8 mouse cellular contexts compared by ENCODE assay signal in the genomic region with DNA sequence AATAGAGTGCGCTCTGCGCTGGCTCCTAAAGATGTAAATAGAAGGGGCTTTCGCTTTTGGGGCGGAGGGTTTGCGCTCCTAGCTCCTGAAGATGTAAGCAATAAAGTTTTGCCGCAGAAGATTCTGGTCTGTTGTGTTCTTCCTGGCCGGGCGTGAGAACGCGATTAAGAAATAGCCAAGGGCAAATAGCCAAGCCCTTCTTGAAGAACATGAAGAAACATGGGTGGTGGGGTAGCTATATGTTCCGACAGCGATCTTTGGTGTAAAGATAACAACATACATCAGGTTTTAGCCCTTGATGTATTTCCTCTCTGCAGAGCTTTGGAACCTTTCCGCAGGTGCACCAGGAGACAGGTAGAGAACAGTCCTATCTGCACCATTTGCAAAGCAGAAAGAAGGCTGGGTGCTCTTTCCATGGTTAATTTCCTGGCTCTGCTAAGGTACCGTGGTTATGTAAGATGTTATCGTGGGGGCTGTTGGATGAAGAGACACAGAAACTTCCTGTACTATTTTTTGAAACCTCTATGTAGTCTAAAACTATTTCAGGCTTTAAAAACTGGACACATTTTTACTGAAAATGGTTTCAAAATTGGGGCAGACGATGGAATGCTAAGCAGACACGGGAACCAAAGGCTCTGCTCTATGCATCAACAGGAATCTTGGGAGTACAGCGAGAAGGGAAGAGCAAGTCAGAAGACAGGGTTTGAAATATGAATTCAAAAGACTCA. TPM values are rescaled to one million over a fixed set of nuclear protein-coding genes. Genes with fewer than 3 reads are reported as not detected.
A peak's percentile ranks its signal among the peaks of the same experiment; 100 is the strongest.
DNase-seq lines count a peak whose midpoint lies in the region; ATAC-seq and TF ChIP-seq lines count a peak whose summit lies in the region.

No protein-coding gene starts in this region.

- peaks cover 27% of the 10 kb centered on the region for H3K4me1 ChIP-seq in heart, embryonic 13.5 days
- H3K4me1 ChIP-seq in bone marrow, adult 2 months (ENCODE audit: control insufficient read depth, insufficient read depth, low read length) = peaks cover 2% of the 10 kb centered on the region; the same call in 1 of the 2 replicates
- peaks cover 2% of the 10 kb centered on the region; the same call in 1 of the 2 replicates for H3K4me1 ChIP-seq in hindbrain, embryonic 11.5 days (replicated peaks; ENCODE audit: control insufficient read depth, insufficient read depth, low read length)
- H3K4me1 ChIP-seq in midbrain, embryonic 12.5 days = peaks cover 33% of the 10 kb centered on the region

- no peaks in the 10 kb centered on the region for H3K9me3 ChIP-seq in heart, embryonic 13.5 days
- no peaks in the 10 kb centered on the region for H3K9me3 ChIP-seq in hindbrain, embryonic 11.5 days (ENCODE audit: control insufficient read depth, low read length)
- no peaks in the 10 kb centered on the region for H3K9me3 ChIP-seq in midbrain, embryonic 12.5 days

- no peak for TF ChIP-seq POLR2A in bone marrow, adult 2 months (IDR thresholded peaks at IDR 0.05; ENCODE audit: borderline replicate concordance, control insufficient read depth, low read depth, low read length)

- no peak for ATAC-seq in heart, embryonic 13.5 days (ENCODE audit: extremely low read depth, insufficient number of reproducible peaks, low FRiP score, low TSS enrichment)
- ATAC-seq in hindbrain, embryonic 11.5 days (ENCODE audit: low FRiP score) = no peak
- ATAC-seq in midbrain, embryonic 12.5 days (ENCODE audit: low FRiP score, low read depth) = no peak

- 28% methylated on average over 18 of the region's 18 CpGs for WGBS in heart, embryonic 13.5 days
- WGBS in bone marrow, adult 2 months = 21% methylated on average over 18 of the region's 18 CpGs
- 41% methylated on average over 18 of the region's 18 CpGs for WGBS in hindbrain, embryonic 11.5 days
- 34% methylated on average over 18 of the region's 18 CpGs for WGBS in midbrain, embryonic 12.5 days

- peak overlapping the region; percentile 76 for H3K4me2 ChIP-seq in heart, embryonic 13.5 days
- H3K4me2 ChIP-seq in hindbrain, embryonic 11.5 days (replicated peaks; ENCODE audit: low read depth, low read length) = peak overlapping the region; percentile 41
- H3K4me2 ChIP-seq in midbrain, embryonic 12.5 days (replicated peaks) = peak overlapping the region; percentile 57

- H3K36me3 ChIP-seq in heart, embryonic 13.5 days = no peaks in the 10 kb centered on the region
- H3K36me3 ChIP-seq in hindbrain, embryonic 11.5 days (ENCODE audit: control insufficient read depth, insufficient read depth, low read length) = no peaks in the 10 kb centered on the region
- no peaks in the 10 kb centered on the region for H3K36me3 ChIP-seq in midbrain, embryonic 12.5 days

- no peak for DNase-seq in heart, adult 9 months (ENCODE audit: low spot score in 2 of 2)
- no peak for DNase-seq in hindbrain, embryonic 11.5 days (ENCODE audit: low spot score)
- DNase-seq in embryo, embryonic 10 days (ENCODE audit: low spot score) = no peak
- DNase-seq in layer of hippocampus, postnatal 14 days (ENCODE audit: low spot score in 2 of 2) = no peak
- no peak for DNase-seq in right cerebral cortex, postnatal 36 days (ENCODE audit: low spot score in 2 of 2)

- peak overlapping the region; percentile 42; the same call in 1 of the 2 replicates for H3K27ac ChIP-seq in heart, embryonic 13.5 days (replicated peaks)
- peak overlapping the region; percentile 67 for H3K27ac ChIP-seq in bone marrow, adult 2 months (ENCODE audit: control insufficient read depth, insufficient read depth, low read depth, low read length, poor library complexity)
- H3K27ac ChIP-seq in hindbrain, embryonic 11.5 days (ENCODE audit: low read depth, low read length) = no peak overlapping the region
- H3K27ac ChIP-seq in midbrain, embryonic 12.5 days (replicated peaks) = 0 out of 2 replicates have a peak overlapping the region, but pooled peaks have one; percentile 15

- TF ChIP-seq CTCF in bone marrow, adult 2 months (IDR thresholded peaks at IDR 0.05; ENCODE audit: control insufficient read depth, insufficient read depth, low read length) = no peak

- H3K27me3 ChIP-seq in heart, embryonic 13.5 days (replicated peaks) = peaks cover 52% of the 10 kb centered on the region
- peaks cover 3% of the 10 kb centered on the region; the same call in 1 of the 2 replicates for H3K27me3 ChIP-seq in hindbrain, embryonic 11.5 days (ENCODE audit: control insufficient read depth, insufficient read depth, low read length)
- H3K27me3 ChIP-seq in midbrain, embryonic 12.5 days = peaks cover 14% of the 10 kb centered on the region

- H3K4me3 ChIP-seq in heart, embryonic 13.5 days = peak overlapping the region; percentile 58
- H3K4me3 ChIP-seq in bone marrow, adult 2 months (replicated peaks; ENCODE audit: control insufficient read depth, low read depth, low read length) = peak overlapping the region; percentile 66
- peak overlapping the region; percentile 31 for H3K4me3 ChIP-seq in hindbrain, embryonic 11.5 days (ENCODE audit: low read depth, low read length)
- H3K4me3 ChIP-seq in midbrain, embryonic 12.5 days = peak overlapping the region; percentile 44

- H3K9ac ChIP-seq in heart, embryonic 13.5 days = peak overlapping the region; percentile 79
- H3K9ac ChIP-seq in hindbrain, embryonic 11.5 days (ENCODE audit: low read depth, low read length) = peak overlapping the region; percentile 40
- H3K9ac ChIP-seq in midbrain, embryonic 12.5 days (replicated peaks) = peak overlapping the region; percentile 40

RNA-seq across cellular contexts. Expression of a gene that starts 2.5 kb away (rescaled TPM):
- polyA plus RNA-seq in heart, embryonic 13.5 days (2015; fragmentation: Nextera tagmentation; extraction: Ambion mirVana) = 1.6 and 2.5 TPM in 2 replicates
- polyA plus RNA-seq in bone marrow, adult 2 months (2011; ENCODE audit: insufficient read depth, insufficient read length, low replicate concordance, missing spikeins) = 1.3 and 1.8 TPM in 2 replicates
- polyA plus RNA-seq in hindbrain, embryonic 11.5 days (2014; fragmentation: Nextera tagmentation; extraction: Ambion mirVana) = 24.1 and 24.2 TPM in 2 replicates
- polyA plus RNA-seq in midbrain, embryonic 12.5 days (2016; fragmentation: Nextera tagmentation; extraction: Ambion mirVana) = 38.2 and 47.2 TPM in 2 replicates
- 100 to 1,000 TPM; 560 to 568 TPM for total RNA-seq in layer of hippocampus, postnatal 14 days (2021)
